ENCODE assay signal across 14 mouse cellular contexts in the genomic region with DNA sequence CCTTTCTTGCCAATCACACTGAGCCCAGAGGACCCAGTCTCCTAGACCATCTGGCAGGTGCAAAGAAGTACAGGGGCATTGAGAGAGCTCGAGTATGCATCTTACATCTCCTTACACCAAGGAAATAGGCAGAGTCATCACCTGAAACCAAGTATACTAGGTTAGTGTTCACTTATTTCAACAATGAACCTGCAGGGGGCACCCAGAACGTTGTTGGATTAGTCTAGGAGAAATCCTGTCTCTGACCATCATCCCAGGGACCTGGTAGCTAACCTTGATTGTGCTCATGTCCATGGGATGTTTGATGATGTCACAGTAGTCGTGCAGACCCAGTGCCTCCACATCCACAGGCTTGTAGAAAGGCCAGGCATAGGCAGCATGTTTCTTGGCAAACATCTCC. TPM values are rescaled to one million over a fixed set of nuclear protein-coding genes. Genes with fewer than 3 reads are reported as not detected.
DNase-seq lines count a peak whose midpoint lies in the region; ATAC-seq and TF ChIP-seq lines count a peak whose summit lies in the region.
"Had no signal": no experiment of that assay in that cellular context is flagged by ENCODE, and none has a peak within 500 bp of the region (broad histone marks: within the 10 kb centered on the region; RNA-seq: fewer than 3 reads in every experiment).

No protein-coding gene starts in this region.

- TF ChIP-seq CTCF in hindbrain, postnatal 0 days (IDR thresholded peaks at IDR 0.05; ENCODE audit: low read depth): peak; percentile 27
- TF ChIP-seq CTCF in lung, embryonic 14.5 days (IDR thresholded peaks at IDR 0.05; ENCODE audit: low read depth): no peak
- TF ChIP-seq CTCF in lung, adult 2 months (IDR thresholded peaks at IDR 0.05; ENCODE audit: insufficient read depth, low read length): no peak

- no peak for TF ChIP-seq POLR2A in lung, adult 2 months (IDR thresholded peaks at IDR 0.05; ENCODE audit: borderline replicate concordance, extremely low read depth, low read depth, low read length)

- H3K9me3 ChIP-seq in hindbrain, postnatal 0 days (ENCODE audit: low read length): no peaks in the 10 kb centered on the region
- H3K9me3 ChIP-seq in hindbrain, embryonic 14.5 days (ENCODE audit: control insufficient read depth, low read length): no peaks in the 10 kb centered on the region
- H3K9me3 ChIP-seq in lung, embryonic 14.5 days (ENCODE audit: low read depth, low read length): no peaks in the 10 kb centered on the region
- H3K9me3 ChIP-seq: limb, embryonic 13.5 days had no signal

- no peak overlapping the region for H3K4me2 ChIP-seq in hindbrain, postnatal 0 days (ENCODE audit: low read depth, low read length)
- no peak overlapping the region for H3K4me2 ChIP-seq in hindbrain, embryonic 14.5 days (replicated peaks)
- no peak overlapping the region for H3K4me2 ChIP-seq in lung, embryonic 14.5 days
- H3K4me2 ChIP-seq: limb, embryonic 13.5 days had no signal

- peak; percentile 36 for DNase-seq in hindbrain, postnatal 0 days (ENCODE audit: low spot score)
- no peak for DNase-seq in hindbrain, embryonic 14.5 days (ENCODE audit: low spot score)
- peak; percentile 21 for DNase-seq in lung, embryonic 14.5 days
- DNase-seq in lung, adult 2 months: no peak
- DNase-seq in MN1 (ENCODE audit: low spot score): peak; percentile 51
- DNase-seq in retina, embryonic 14.5 days (ENCODE audit: low spot score): peak; percentile 22
- DNase-seq in testis, postnatal 10 days (ENCODE audit: low spot score): no peak
- DNase-seq: cerebellum, adult 18-20 months; lung, adult 18-20 months; right cerebral cortex, postnatal 4 days; thymus, postnatal 25 days had no signal

- no peak overlapping the region for H3K27ac ChIP-seq in hindbrain, postnatal 0 days
- no peak overlapping the region for H3K27ac ChIP-seq in hindbrain, embryonic 14.5 days
- no peak overlapping the region for H3K27ac ChIP-seq in lung, embryonic 14.5 days (ENCODE audit: low read depth)
- H3K27ac ChIP-seq: limb, embryonic 13.5 days had no signal

- H3K4me3 ChIP-seq in hindbrain, postnatal 0 days (ENCODE audit: low read length): no peak overlapping the region
- H3K4me3 ChIP-seq in hindbrain, embryonic 14.5 days (replicated peaks; ENCODE audit: low read length): no peak overlapping the region
- no peak overlapping the region for H3K4me3 ChIP-seq in lung, embryonic 14.5 days (ENCODE audit: low read depth, low read length)
- no peak overlapping the region for H3K4me3 ChIP-seq in lung, adult 2 months (replicated peaks; ENCODE audit: extremely low read depth, low read depth, low read length)
- H3K4me3 ChIP-seq: limb, embryonic 13.5 days had no signal

- no peak overlapping the region for H3K9ac ChIP-seq in hindbrain, postnatal 0 days (replicated peaks; ENCODE audit: low read length)
- no peak overlapping the region for H3K9ac ChIP-seq in hindbrain, embryonic 14.5 days
- no peak overlapping the region for H3K9ac ChIP-seq in lung, embryonic 14.5 days
- H3K9ac ChIP-seq: limb, embryonic 13.5 days had no signal

- 68% methylated on average over 3 of the region's 3 CpGs for WGBS in hindbrain, postnatal 0 days
- 66% methylated on average over 3 of the region's 3 CpGs for WGBS in hindbrain, embryonic 14.5 days
- 57% methylated on average over 3 of the region's 3 CpGs for WGBS in lung, embryonic 14.5 days
- 57% methylated on average over 3 of the region's 3 CpGs for WGBS in lung, adult 2 months

- ATAC-seq in hindbrain, postnatal 0 days: no peak
- ATAC-seq in hindbrain, embryonic 14.5 days (ENCODE audit: low FRiP score): no peak
- ATAC-seq in lung, embryonic 14.5 days (ENCODE audit: insufficient read depth): no peak
- ATAC-seq: hindbrain, embryonic 16.5 days had no signal

- peaks cover 40% of the 10 kb centered on the region; the same call in 1 of the 2 replicates for H3K36me3 ChIP-seq in hindbrain, postnatal 0 days (ENCODE audit: insufficient read depth, low read length)
- peaks cover 89% of the 10 kb centered on the region for H3K36me3 ChIP-seq in hindbrain, embryonic 14.5 days (replicated peaks; ENCODE audit: control insufficient read depth, insufficient read depth)
- peaks cover 97% of the 10 kb centered on the region for H3K36me3 ChIP-seq in lung, embryonic 14.5 days (ENCODE audit: insufficient read depth)

- H3K27me3 ChIP-seq in hindbrain, postnatal 0 days (ENCODE audit: insufficient read depth, low read length): no peaks in the 10 kb centered on the region
- H3K27me3 ChIP-seq in hindbrain, embryonic 14.5 days (ENCODE audit: control insufficient read depth, insufficient read depth, low read length): no peaks in the 10 kb centered on the region
- no peaks in the 10 kb centered on the region for H3K27me3 ChIP-seq in lung, embryonic 14.5 days (ENCODE audit: insufficient read depth, low read length)
- H3K27me3 ChIP-seq: limb, embryonic 13.5 days had no signal

- H3K4me1 ChIP-seq in hindbrain, postnatal 0 days (ENCODE audit: insufficient read depth, low read length): no peaks in the 10 kb centered on the region
- no peaks in the 10 kb centered on the region for H3K4me1 ChIP-seq in hindbrain, embryonic 14.5 days (replicated peaks; ENCODE audit: control insufficient read depth, insufficient read depth, low read length)
- no peaks in the 10 kb centered on the region for H3K4me1 ChIP-seq in lung, embryonic 14.5 days (ENCODE audit: insufficient read depth)
- H3K4me1 ChIP-seq in lung, adult 2 months (ENCODE audit: control insufficient read depth, insufficient read depth, low read length): peaks cover 3% of the 10 kb centered on the region; the same call in 1 of the 2 replicates
- H3K4me1 ChIP-seq: limb, embryonic 13.5 days had no signal

RNA-seq across cellular contexts. Expression of a gene that starts 31.5 kb away (rescaled TPM):
- total RNA-seq in hindbrain, postnatal 0 days (2014; rRNA removed): 0.31 and 0.61 TPM in 2 replicates
- 0.48 TPM in 2 replicates for polyA plus RNA-seq in hindbrain, postnatal 0 days (2015; fragmentation: Nextera tagmentation; extraction: Ambion mirVana)
- polyA plus RNA-seq in hindbrain, embryonic 14.5 days (2014; fragmentation: Nextera tagmentation; extraction: Ambion mirVana): 0.23 TPM in 1 of 2 replicates, not detected in the other
- polyA plus RNA-seq in lung, embryonic 14.5 days (2014; fragmentation: Nextera tagmentation; extraction: Ambion mirVana): 0.14 and 0.22 TPM in 2 replicates
- polyA plus RNA-seq in lung, adult 2 months (2012; rRNA removed): 3.3 and 16.6 TPM in 2 replicates
- total RNA-seq: megakaryocyte-erythroid progenitor cell, adult 5-6 weeks had no signal

RNA-seq across cellular contexts. Expression of a gene that starts 54.2 kb away (rescaled TPM):
- 56.3 and 68.1 TPM in 2 replicates for total RNA-seq in hindbrain, postnatal 0 days (2014; rRNA removed)
- 5.8 and 6.5 TPM in 2 replicates for polyA plus RNA-seq in hindbrain, postnatal 0 days (2015; fragmentation: Nextera tagmentation; extraction: Ambion mirVana)
- 8.1 and 9.8 TPM in 2 replicates for polyA plus RNA-seq in hindbrain, embryonic 14.5 days (2014; fragmentation: Nextera tagmentation; extraction: Ambion mirVana)
- polyA plus RNA-seq in lung, embryonic 14.5 days (2014; fragmentation: Nextera tagmentation; extraction: Ambion mirVana): 19.4 and 21.7 TPM in 2 replicates
- 98.6 and 107 TPM in 2 replicates for polyA plus RNA-seq in lung, adult 2 months (2012; rRNA removed)
- total RNA-seq: megakaryocyte-erythroid progenitor cell, adult 5-6 weeks had no signal

Comparison
In these comparisons a context has a peak if more than half of its experiments do, and no peak if none do; other contexts are left out.
1. DNase-seq: peak in hindbrain, postnatal 0 days (single experiment), lung, embryonic 14.5 days (single experiment), MN1 (single experiment) and retina, embryonic 14.5 days (single experiment); none in hindbrain, embryonic 14.5 days (single experiment), lung, adult 2 months (single experiment) and testis, postnatal 10 days (single experiment).